Mouse (Mus musculus): ENCODE measurements around the gene Msx1.

DNA sequence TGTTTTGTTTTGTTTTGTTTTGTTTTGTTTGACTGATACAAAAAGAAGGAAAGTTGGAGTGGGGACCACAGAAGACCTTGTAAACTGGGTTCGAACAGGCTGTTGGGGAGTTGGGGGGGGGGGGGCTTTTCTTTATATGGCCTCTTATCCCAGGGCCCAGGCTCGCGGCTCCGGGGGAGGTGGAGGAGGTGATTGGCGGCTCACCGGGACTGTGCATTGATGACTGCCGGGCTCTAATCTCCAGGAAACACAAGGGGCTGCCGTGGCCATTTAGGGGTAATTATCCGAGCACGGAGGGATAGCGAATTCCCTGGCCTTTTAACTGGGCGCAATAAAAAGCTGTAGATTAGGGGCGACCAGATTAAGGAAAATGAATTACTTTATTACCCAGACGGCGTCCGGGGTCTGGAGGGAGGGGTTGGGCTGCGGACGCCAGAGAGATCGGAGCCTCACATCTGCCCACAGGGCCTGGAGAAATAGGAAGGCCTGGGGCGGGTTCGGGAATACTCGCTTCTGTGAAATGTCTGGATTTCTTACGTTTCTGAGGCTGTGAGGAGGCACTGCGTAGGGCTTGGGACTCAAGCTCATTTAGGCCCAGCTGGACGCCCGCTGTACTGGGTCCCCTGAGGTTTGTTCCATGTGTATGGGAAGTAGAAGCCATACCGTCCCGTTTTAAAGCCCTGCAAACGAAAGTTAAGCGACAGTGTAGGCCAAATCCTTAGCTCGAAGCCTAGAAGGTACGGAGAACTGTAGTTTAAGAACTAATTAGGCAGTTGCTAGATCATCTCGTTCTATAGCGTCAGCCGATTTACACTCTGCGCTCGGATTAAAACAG, 1.4 kb upstream of the Msx1 start:
- no peak for TF ChIP-seq POLR2A (IDR thresholded peaks at IDR 0.05; ENCODE audit: extremely low read depth, insufficient read depth, low read length)
- no peak for TF ChIP-seq CTCF (IDR thresholded peaks at IDR 0.05; ENCODE audit: extremely low read depth, insufficient read depth, low read length)

Measured in cortical plate, adult 2 months (tissue).